Mouse (Mus musculus): ENCODE measurements around the gene Ttc37. TPM values are rescaled to one million over a fixed set of nuclear protein-coding genes. Genes with fewer than 3 reads are reported as not detected.

The Ttc37 gene
- total RNA-seq, 2 experiments from 2014 or later: 12.1 to 12.8 TPM

DNA sequence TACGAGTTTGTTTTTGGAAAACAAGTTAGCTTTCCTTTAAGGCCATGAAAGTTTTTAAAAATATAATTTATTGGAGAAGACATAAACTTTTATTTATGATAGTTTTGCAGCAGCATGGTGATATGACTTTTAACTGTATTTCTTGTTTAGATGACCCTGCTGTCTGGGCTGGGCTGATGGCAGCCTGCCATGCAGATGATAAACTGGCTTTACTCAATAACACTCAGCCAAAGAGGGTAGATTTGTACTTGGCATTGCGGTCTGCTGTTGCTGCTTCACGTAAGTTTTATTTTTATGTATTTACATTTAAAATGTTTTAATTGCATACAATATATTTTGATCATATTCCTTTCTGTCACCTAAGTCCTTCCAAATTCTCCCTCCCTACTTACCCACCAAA is 58.6 kb downstream of the Ttc37 start:
- DNase-seq (ENCODE audit: low spot score): no peak

DNA sequence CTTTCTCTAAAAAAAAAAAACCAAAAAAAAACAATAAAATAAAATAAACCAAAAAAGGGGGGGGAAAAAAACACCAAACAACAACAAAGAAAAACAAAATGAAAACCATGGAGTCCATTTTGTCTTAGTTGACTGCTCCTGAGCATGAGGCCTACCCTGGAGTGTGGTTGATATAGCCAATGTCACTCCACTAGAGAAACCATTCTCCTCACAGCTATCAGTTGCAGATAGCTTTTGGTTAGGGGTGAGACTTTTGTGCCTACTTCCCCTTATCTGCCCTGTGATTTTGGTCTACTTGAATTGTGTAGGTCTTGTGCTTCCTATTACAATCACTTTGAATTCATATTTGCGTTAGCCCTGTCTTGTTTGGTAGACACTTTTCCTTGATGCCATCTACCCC is 59.0 kb downstream of the Ttc37 start:
- DNase-seq (ENCODE audit: low spot score): no peak

DNA sequence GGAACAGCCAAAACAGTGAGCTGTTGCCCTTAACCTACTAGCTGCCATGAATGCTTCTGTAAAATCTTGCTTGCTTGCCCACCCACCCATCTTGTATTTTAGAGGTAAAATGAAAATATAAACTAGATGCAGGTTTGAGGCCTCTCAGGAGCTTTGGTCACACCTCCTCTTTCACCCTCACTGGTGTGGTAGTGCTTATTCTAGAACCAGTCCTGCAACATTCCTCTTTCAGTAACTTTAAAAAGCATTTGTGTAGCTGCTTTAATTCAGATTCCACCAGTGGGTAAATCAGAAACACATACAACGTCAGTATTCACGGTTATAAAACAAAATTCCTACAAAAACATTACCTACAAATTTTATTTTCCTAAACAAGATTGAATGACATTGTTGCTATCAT is 62.1 kb downstream of the Ttc37 start:
- no peak for DNase-seq (ENCODE audit: low spot score)

DNA sequence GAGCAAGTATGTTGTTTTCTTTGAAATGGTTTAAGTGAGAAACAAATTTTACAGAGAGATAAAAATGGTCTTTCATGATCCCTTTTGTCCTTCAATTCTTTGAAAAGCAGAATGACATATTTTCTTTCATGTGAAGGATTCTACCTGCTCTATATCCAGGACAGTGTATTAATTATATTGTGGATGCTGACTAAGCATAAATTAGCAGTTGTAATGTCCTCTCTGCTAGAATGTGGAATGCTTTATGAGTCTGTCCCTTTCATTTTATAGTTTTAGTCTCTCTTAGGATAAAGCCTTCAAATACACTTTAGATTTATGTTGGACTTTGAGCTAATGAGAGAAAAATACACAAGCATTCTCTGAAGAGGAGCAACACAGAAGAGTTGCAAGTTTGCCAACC is 75.8 kb downstream of the Ttc37 start:
- no peak for DNase-seq (ENCODE audit: low spot score)

DNA sequence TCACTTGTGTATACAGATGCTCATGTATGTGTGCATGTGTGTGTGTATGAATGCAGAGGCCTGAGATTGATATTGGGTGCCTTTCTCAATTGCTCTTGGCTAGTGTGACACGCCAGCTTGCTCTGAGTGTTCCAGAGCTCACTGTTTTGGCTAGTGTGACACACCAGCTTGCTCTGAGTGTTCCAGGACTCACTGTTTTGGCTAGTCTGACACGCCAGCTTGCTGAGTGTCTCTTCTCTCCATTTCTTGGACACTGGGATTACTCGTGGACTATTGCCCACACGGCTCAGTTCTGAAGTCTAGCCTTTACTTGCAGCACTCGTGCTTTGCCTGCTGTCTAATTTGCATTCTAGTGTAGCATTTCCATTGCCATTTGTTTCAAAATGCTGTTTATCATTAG is 80.2 kb downstream of the Ttc37 start:
- DNase-seq (ENCODE audit: low spot score): no peak

DNA sequence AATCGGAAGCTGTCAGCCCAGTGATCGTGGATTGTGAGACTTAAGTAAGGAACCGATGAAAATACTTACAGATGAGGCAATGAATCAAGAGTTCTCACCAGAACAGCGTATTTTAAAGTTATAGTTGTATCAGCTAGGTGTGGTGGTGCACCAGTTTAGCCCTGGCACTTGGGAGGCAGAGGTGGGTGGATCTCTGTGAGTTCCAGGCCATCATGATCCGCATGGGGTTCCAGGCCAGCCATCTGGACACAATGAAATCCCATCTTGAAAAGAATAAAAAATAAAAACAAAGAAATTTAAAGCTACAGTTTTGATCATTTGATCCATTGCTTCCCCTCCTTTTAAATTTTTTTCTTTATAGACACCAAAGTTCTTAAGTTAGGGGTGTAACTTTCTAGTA is 89.1 kb downstream of the Ttc37 start:
- DNase-seq (ENCODE audit: low spot score): no peak

DNA sequence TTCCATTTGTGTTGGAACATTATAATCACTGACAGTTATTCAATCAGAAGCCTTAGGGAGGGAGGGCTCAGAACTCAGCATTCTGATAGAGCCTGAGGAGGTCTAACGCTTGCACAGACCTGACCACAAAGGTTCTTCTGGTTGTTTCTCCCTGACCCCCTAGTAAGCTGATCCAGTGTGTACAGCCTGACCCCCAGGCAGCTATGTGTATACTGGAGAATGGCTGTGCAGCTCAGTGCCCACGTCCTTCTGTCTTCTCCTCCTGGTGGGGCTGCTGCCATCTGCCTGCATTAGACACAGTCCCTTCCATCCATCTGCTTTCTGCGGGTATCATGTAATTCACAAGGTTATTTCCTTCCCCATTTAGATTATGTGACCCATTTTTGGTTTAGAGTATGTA is 90.7 kb downstream of the Ttc37 start:
- no peak for DNase-seq (ENCODE audit: low spot score)

DNA sequence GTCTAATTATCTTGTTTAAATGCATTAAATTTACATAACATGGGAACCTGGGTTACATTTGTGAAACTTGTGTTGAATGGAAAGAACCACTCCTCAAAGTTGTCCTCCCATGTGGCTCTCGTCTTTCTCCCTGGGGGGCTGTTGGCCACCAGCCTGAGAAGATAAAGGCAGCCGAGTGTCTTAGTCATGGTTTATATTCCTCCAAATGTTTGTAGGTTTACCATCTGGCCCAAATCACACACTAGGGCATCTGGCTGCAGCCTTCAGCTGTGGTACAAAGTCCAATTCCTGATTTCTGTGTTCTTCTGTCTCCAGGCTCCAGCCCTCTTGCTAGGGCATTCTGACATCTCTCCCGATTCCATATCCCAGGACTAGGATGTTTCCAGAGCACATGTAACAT is 91.7 kb downstream of the Ttc37 start:
- no peak for DNase-seq (ENCODE audit: low spot score)

DNA sequence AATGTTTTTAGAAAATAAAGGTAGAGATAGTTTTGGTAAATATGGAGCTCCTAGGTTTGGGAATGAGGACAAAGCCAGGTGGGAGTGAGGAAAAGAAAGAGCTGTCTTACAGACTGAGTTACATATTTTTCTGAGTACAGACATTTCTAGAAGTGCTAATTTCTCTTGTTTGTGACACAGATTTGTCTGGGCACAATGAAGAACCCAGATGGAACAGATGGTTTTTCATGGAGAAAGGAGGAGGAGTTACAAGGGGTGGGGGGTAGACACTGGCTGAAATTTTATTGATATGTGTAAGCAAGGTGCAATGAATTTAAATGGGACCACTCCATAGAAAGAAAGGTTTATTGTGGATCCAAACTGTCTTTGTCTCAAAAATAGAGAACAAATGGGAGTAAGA is 96.4 kb downstream of the Ttc37 start:
- no peak for DNase-seq (ENCODE audit: low spot score)

DNA sequence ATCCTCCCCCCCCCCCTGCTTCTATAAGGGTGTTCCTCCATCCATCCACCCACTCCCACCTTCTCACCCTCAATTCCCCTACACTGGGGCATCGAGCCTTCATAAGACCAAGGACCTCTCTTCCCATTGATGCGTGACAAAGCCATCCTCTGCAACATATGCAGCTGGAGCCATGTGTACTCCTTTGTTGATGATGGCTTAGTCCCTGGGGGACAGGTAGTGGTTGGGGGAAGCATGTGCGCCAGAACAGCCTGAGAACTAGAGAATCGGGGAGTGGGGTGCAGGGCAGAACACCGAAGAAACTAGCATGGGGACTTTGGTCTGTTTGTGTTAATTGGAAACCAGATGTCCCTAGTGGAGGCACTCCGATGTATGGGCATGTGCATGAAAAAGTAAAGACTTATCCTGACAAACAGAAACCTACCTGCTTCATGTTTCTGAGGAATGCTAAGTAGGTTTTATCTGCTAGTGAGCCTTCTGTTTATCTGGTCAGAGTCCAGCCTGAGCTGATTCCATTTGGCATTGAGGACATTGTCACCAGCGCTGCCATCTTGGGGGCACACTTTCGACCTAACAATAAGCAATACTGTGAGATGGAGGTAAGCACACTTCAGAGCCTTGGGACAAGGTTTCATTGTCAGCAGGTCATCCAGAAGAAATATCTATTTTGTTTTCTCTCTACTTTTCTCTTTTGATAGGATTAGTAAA is 97.1 kb downstream of the Ttc37 start:
- no peak for DNase-seq (ENCODE audit: low spot score)

DNA sequence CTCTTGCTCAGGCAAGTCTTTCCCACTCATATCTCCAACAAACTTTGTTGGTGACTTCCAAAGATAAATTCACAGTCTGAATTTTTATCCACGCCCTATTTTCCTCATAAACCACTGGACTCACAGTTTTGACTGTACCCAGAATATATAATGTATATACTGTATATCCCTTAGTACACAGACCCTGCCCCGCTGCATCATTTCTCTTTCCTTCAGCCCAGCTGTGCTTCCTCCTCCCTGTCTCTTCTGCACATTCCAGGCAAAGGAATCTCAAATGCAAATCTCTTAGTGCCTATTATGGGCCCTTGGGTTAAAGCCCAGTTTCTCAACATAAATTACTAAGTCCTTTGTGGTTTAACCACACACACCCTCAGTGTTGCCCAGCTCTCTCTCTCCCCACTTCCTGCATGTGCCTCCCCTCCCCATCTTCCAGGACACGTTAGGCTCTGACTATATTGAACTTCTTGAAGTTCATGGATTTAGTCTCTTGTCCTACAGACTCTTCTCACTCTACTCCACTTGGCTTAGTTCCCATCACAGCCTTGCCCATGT is 98.8 kb downstream of the Ttc37 start:
- no peak for DNase-seq (ENCODE audit: low spot score)

DNA sequence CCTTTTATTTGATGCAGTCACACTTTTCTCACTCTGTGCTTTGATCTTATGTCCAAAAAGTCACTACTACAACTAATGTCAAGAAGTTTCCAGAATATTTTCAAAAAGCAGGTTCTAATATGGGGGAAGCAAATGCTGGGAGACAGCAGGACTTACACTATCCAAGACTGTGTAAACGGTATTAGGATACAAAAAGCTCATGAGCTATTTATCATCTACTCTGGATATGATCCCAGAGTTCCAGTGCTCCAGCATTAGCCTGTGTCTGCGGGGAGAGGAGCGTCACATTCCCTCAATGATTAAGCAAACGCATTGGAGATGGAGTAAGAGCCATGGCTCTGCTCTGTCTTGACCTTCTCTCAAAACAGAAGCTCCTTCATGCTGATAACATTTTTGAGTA is 101.4 kb downstream of the Ttc37 start:
- no peak for DNase-seq (ENCODE audit: low spot score)

DNA sequence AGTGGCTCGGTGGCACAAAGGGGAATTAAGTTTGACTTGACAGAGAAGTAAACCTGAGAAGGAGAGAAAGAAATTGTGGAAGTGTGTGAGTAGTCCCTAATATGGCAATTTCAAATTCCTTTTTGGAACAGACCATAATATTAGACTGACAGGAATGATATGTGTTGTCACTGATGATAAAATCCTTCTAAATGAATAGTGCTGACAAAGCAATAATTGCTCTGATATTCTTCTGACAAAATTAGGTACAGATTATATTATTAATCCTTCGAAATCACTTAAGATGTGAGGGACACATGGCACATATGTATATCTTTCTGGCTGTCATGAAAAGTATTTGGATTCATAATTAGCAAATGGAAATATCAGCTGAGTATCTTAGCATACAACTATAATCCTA is 116.4 kb downstream of the Ttc37 start:
- DNase-seq (ENCODE audit: low spot score): no peak

DNA sequence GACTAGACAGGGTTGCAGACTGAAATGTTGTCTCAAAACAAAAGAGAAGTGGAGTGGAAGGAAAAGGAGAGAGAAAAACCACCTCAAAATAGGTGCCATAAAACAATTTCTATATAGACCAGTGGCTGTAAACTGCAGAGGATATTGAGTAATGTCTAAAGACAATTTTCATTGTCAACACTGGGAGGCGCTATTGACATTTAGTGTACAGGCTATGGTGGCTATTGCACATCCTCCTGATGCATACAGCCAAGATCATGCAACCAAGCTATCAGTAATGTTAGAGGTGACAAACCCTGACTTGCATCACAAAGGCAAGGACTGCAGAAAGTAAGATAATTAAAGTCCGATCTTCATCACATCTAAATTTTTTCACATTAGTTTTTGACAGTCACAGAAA is 116.9 kb downstream of the Ttc37 start:
- no peak for DNase-seq (ENCODE audit: low spot score)

Other genes with a start within 250 kb of the Ttc37 start
- gene Rhobtb3, start 154.8 kb upstream of the Ttc37 start, total RNA-seq (2021): 10 to 100 TPM; 15.4 to 19.0 TPM
- not detected for gene Spata9, start 131.6 kb upstream of the Ttc37 start, total RNA-seq (2021)
- 10 to 100 TPM; 22.3 to 22.7 TPM for gene Rfesd, start 80.0 kb upstream of the Ttc37 start, total RNA-seq (2021)
- gene Gpr150, start 41.7 kb upstream of the Ttc37 start, total RNA-seq (2021): not detected
- gene Arsk, start 74 bp upstream of the Ttc37 start, total RNA-seq (2021): 1 to 10 TPM; 3.7 to 4.8 TPM
- under 1 TPM in 1 of 2 experiments, not detected in 1; 0.11 TPM for gene Fam81b, start 206.3 kb downstream of the Ttc37 start, total RNA-seq (2021)

Data from gastrocnemius, adult 18-20 months (tissue).